Mouse (Mus musculus) thymus, adult 2 months (tissue): ENCODE results near the gene Rhox3h. TPM values are rescaled to one million over a fixed set of nuclear protein-coding genes. Genes with fewer than 3 reads are reported as not detected.
"Not testable (repeated sequence)": the region's sequence is repeated elsewhere in the genome, so short reads cannot be mapped to it uniquely, and the experiment has no call there.

ENCODE experiments used
- DNase-seq: peaks from one replicate; pipeline ENCODE4 v3.0.0; 2021
- H3K27ac ChIP-seq: fragments of 200-500 bp; 2 replicates; pipeline ENCODE4 v1.5.1; 2012; ENCODE audit warnings: low read length, control low read depth; ENCODE audit not compliant: control insufficient read depth, insufficient read depth
- H3K27me3 ChIP-seq: fragments of 200-500 bp; 2 replicates; pipeline ENCODE4 v1.6.1; 2012; ENCODE audit warnings: mild to moderate bottlenecking, low read length, moderate library complexity, mixed read lengths; ENCODE audit not compliant: control insufficient read depth, insufficient read depth
- H3K36me3 ChIP-seq: fragments of 200-500 bp; 2 replicates; pipeline ENCODE4 v1.6.1; 2012; ENCODE audit warnings: mild to moderate bottlenecking, low read length, moderate library complexity; ENCODE audit not compliant: control insufficient read depth, insufficient read depth
- H3K4me1 ChIP-seq: fragments of 200-500 bp; replicated peaks from 2 replicates; pipeline ENCODE4 v1.6.1; 2012; ENCODE audit warnings: low read length; ENCODE audit not compliant: control insufficient read depth, insufficient read depth
- H3K4me3 ChIP-seq: fragments of 200-500 bp; 2 replicates; pipeline ENCODE4 v1.5.1; 2012; ENCODE audit warnings: mild to moderate bottlenecking, low read length, control low read depth, moderate library complexity; ENCODE audit not compliant: control insufficient read depth, insufficient read depth
- CTCF ChIP-seq: fragments of 200-500 bp; IDR thresholded peaks from 2 replicates; pipeline ENCODE4 v1.5.1; 2012; ENCODE audit warnings: mild to moderate bottlenecking, control low read depth, low read length, moderate library complexity, borderline replicate concordance; ENCODE audit not compliant: control insufficient read depth, poor library complexity, insufficient read depth; ENCODE audit errors: extremely low read depth
- POLR2A ChIP-seq: fragments of 200-500 bp; IDR thresholded peaks from 2 replicates; pipeline ENCODE4 v1.6.1; 2012; ENCODE audit warnings: mild to moderate bottlenecking, low read length, control low read depth, moderate library complexity; ENCODE audit not compliant: control insufficient read depth, poor library complexity, insufficient read depth; ENCODE audit errors: extremely low read depth
- WGBS: fragments of 180-500 bp; shearing (Covaris S2); methylation state at CpG from one replicate; pipeline ENCODE4 v1.1.7; 2018; 5-methylcytosine and 5-hydroxymethylcytosine counted together
- polyA plus RNA-seq: library from polyadenylated mRNA; depleted of rRNA; stranded (reverse); fragments of >200 nt; gene quantifications from 2 replicates; pipeline ENCODE4 v1.2.3, GENCODE M21; 2012; rRNA removed

Gene Rhox3h
- not detected in 2 replicates for polyA plus RNA-seq

DNA sequence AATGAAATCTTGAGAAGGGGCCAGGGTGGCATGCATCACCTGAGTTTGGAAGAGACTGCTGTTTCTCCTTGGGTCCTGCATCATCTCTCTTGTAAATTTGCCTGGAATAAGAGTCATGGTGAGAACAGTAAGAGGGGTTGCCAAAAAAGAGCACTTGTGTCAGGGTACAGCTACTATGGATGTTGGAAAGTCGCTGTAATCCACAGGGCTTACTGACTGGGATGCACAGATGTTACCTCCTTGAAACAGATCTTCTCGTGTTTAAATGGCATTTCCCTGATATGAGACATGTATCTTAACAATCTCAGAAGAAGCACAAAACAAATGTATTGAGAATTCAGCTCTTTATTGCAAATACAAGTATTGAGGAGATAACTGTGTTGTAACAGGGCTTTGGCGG lies at the start of gene Rhox3h:
Rhox3h (minus strand) TSS at position 101 of the 400 bp plus-strand sequence.
- WGBS = 100% methylated on average over 1 of the region's 3 CpGs
- H3K4me1 ChIP-seq, DNase-seq, H3K27ac ChIP-seq, H3K36me3 ChIP-seq, H3K27me3 ChIP-seq, H3K4me3 ChIP-seq: not testable (repeated sequence)

DNA sequence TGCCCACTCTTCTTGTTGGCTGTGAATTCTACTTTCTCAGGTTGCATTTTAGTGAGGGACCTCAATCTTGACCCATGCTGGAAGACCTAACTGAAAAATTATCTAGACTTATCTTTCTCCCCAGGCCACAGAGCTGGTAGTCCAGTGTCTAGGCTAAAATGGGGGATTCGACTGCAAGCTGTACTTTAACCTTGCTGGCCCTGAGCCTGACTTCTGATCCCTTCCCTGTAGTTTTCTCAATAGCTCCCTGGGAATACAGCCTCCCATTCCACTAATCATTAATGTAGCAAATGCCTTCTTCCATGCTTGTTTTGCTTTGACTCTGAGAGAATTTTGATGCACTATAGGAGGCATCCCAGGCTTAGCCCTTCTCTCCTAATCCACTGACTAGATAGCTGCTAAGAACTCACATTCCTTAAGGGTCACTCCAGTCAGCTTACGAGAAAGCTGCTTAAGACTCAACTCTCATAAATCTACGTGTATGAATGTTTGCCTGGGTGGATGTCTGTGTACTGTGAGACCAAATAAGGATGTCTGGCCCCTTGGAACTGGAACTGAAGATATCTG lies 33.3 kb upstream of the Rhox3h start:
- no peaks in the 10 kb centered on the region for H3K27me3 ChIP-seq
- no peaks in the 10 kb centered on the region for H3K4me1 ChIP-seq
- no peak overlapping the region for H3K4me3 ChIP-seq
- TF ChIP-seq POLR2A (no peak), CTCF (no peak)
- DNase-seq = no peak
- H3K36me3 ChIP-seq = no peaks in the 10 kb centered on the region
- no peak overlapping the region for H3K27ac ChIP-seq
- 83% methylated on average over 3 of the region's 3 CpGs for WGBS

DNA sequence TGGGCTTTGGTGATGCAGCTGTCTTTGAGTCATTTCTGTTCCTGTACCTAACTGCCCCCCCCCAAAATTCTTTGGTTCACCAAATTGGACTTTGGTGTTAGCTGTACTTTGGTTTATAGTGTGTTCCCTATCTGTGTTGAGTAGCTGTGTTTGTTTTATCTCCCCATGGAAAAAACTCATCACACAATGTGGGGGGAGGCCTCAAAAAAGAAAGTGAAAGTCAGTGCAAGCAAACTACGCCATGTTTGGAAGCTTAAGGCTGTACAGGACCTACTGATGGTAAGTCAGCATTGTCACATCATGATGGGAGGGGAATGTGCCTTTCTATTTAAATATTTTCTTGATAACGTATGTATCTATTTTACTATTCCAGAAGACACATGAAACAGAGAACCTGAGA lies 23.7 kb upstream of the Rhox3h start:
- TF ChIP-seq POLR2A (no peak), CTCF (no peak)
- no peaks in the 10 kb centered on the region for H3K36me3 ChIP-seq
- no peak overlapping the region for H3K4me3 ChIP-seq
- H3K27ac ChIP-seq = no peak overlapping the region
- DNase-seq = no peak
- H3K4me1 ChIP-seq = no peaks in the 10 kb centered on the region
- WGBS = 89% methylated on average over 2 of the region's 2 CpGs
- H3K27me3 ChIP-seq = no peaks in the 10 kb centered on the region

DNA sequence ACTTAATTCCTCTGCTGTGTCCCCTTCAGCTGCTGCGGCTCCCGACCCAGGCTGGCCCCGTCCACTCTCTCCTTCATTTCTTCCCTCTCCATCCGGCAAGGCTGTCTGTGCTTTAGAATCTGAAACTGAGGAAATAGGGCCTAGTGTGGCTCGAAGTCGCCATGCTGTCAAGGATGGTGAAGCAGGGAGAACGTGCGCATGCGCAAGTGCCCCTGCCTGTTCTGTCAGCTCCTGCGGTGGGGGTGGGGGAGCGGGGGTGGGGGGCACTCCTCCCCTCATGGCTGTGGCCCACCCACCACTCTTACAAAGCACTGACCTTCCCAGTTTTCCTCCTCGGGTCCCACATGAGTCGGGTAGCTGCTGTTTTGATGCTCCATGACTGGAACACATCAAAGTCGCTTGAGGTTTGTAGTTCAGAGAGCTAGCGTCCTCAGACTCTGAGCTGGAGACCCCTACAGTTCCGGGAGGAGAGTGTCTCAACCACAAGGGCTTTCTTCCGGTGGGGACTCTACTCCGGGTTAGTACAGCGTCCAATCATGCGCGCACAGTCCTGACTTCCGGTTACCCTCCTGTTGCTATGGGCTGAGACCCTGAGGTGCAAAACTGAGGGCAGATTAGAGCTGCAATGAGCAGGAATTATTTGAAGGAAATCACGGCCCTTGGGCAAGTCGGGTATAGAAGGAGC lies 14.6 kb upstream of the Rhox3h start:
- TF ChIP-seq POLR2A = no peak
- no peak for TF ChIP-seq CTCF
- Histone ChIP-seq H3K4me3 (no peak overlapping the region), H3K27ac (no peak overlapping the region), H3K4me1 (no peaks in the 10 kb centered on the region), H3K27me3 (no peaks in the 10 kb centered on the region), H3K36me3 (no peaks in the 10 kb centered on the region)
- no peak for DNase-seq
- WGBS = 89% methylated on average over 24 of the region's 24 CpGs

DNA sequence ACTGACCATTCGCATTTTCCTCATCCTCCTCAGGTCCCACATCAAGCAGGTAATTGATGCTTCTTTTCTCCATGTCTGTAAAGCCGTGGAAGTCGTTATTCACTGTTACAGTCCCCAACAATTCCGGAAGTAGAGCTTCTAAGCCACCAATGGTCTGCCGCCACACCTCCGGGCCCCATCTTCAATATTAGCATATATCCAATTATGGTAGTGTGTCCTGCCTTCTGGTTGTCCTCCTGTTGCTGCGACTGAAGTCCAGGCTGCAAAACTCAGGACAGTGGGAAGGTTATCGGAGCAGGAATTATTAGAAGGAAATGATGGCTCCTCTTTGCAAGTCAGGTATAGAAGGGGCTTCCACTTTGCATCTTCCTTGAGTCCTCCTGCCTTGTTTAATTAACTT lies 4.6 kb upstream of the Rhox3h start, which contains the start of gene Rhox2h:
Rhox2h (minus strand) TSS at position 101 of the 400 bp plus-strand sequence.
- WGBS = 91% methylated on average over 8 of the region's 8 CpGs
- not testable (repeated sequence) for H3K4me3 ChIP-seq, H3K36me3 ChIP-seq, H3K4me1 ChIP-seq, H3K27ac ChIP-seq, DNase-seq, H3K27me3 ChIP-seq

DNA sequence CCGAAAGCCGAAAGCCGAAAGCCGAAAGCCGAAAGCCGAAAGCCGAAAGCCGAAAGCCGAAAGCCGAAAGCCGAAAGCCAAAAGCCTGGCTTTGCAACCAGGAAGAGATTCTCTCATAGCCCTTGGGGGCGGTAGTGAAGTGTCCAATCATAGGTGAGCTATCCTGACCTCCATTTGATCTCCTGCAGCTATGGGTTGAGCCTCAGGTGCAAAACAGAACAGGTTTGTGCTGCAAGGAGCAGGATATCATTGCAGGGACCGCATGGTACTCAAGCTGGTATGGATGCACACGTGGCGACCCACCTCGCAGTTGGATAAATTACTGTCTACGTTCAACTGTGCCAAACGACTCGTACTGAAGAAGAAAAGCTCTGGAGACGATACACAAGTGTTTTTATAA lies 17.3 kb downstream of the Rhox3h start, which contains the start of gene Rhox4g:
Rhox4g (minus strand) TSS at position 101 of the 400 bp plus-strand sequence.
- not testable (repeated sequence) for H3K36me3 ChIP-seq, H3K27ac ChIP-seq, DNase-seq, H3K27me3 ChIP-seq, H3K4me1 ChIP-seq, H3K4me3 ChIP-seq
- WGBS = 94% methylated on average over 18 of the region's 20 CpGs

DNA sequence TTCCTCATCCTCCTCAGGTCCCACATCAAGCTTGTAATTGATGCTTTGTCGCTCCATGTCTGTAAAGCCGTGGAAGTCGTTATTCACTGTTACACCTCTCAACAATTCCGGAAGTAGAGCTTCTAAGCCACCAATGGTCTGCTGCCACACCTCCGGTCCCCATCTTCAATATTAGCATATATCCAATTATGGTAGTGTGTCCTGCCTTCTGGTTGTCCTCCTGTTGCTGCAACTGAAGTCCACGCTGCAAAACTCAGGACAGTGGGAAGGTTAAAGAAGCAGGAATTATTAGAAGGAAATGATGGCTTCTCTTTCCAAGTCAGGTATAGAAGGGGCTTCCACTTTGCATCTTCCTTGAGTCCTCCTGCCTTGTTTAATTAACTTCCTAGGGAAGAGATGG lies 25.2 kb downstream of the Rhox3h start, which contains the start of gene Rhox2g:
Rhox2g (minus strand) TSS at position 101 of the 400 bp plus-strand sequence.
- WGBS = 94% methylated on average over 6 of the region's 6 CpGs
- DNase-seq, H3K4me3 ChIP-seq, H3K36me3 ChIP-seq, H3K27me3 ChIP-seq, H3K4me1 ChIP-seq, H3K27ac ChIP-seq: not testable (repeated sequence)

DNA sequence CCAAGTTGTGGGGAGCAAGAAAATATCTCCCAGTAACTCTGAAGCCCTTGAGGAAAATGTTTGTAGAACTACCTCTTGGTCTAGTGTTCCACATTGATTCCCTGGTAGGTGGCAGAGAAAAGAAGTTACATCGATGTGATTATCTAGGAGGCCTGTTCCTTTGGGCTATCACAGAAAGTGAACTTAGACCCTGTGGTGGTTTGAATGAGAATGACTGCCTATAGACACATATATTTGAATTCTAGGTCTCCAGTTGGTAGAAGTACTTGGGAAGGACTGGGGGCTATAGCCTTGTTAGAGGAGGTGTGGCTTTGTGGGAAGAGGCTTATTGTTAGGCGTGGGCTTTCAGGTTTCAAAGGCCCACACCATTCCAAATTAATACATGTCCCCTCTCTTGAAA lies 40.1 kb downstream of the Rhox3h start, which contains the start of gene Rhox3g:
Rhox3g (minus strand) TSS at position 101 of the 400 bp plus-strand sequence.
- not testable (repeated sequence) for H3K4me3 ChIP-seq, H3K4me1 ChIP-seq, H3K27ac ChIP-seq, H3K27me3 ChIP-seq, DNase-seq, H3K36me3 ChIP-seq
- 93% methylated on average over 2 of the region's 2 CpGs for WGBS

Other genes with a start within 250 kb of the Rhox3h start
- gene Rhox4b, start 236.3 kb downstream of the Rhox3h start, polyA plus RNA-seq = 0.48 and 0.54 TPM in 2 replicates
- gene Rhox2c, start 215.1 kb downstream of the Rhox3h start, polyA plus RNA-seq = not detected in 2 replicates
- not detected in 2 replicates for gene Rhox3c, start 210.2 kb downstream of the Rhox3h start, polyA plus RNA-seq
- not detected in 2 replicates for gene Rhox4c, start 188.4 kb downstream of the Rhox3h start, polyA plus RNA-seq
- not detected in 2 replicates for gene Rhox2d, start 175.3 kb downstream of the Rhox3h start, polyA plus RNA-seq
- gene Rhox4d, start 154.4 kb downstream of the Rhox3h start, polyA plus RNA-seq = not detected in 2 replicates
- gene Rhox2e, start 138.3 kb downstream of the Rhox3h start, polyA plus RNA-seq = not detected in 2 replicates
- not detected in 2 replicates for gene Rhox3e, start 126.7 kb downstream of the Rhox3h start, polyA plus RNA-seq
- gene Rhox4e, start 111.4 kb downstream of the Rhox3h start, polyA plus RNA-seq = not detected in 2 replicates
- not detected in 2 replicates for gene Rhox2f, start 97.4 kb downstream of the Rhox3h start, polyA plus RNA-seq
- gene Rhox3f, start 87.8 kb downstream of the Rhox3h start, polyA plus RNA-seq = not detected in 2 replicates
- gene Rhox4f, start 61.1 kb downstream of the Rhox3h start, polyA plus RNA-seq = not detected in 2 replicates
- gene Rhox3g, start 40.2 kb downstream of the Rhox3h start, polyA plus RNA-seq = not detected in 2 replicates
- not detected in 2 replicates for gene Rhox2g, start 25.3 kb downstream of the Rhox3h start, polyA plus RNA-seq
- gene Rhox4g, start 17.4 kb downstream of the Rhox3h start, polyA plus RNA-seq = not detected in 2 replicates
- gene Rhox2h, start 4.5 kb upstream of the Rhox3h start, polyA plus RNA-seq = not detected in 2 replicates
- not detected in 2 replicates for gene Rhox5, start 136.1 kb upstream of the Rhox3h start, polyA plus RNA-seq
- 0.13 TPM in 1 of 2 replicates, not detected in the other for gene Rhox6, start 158.1 kb upstream of the Rhox3h start, polyA plus RNA-seq
- not detected in 2 replicates for gene Rhox7a, start 162.9 kb upstream of the Rhox3h start, polyA plus RNA-seq
- not detected in 2 replicates for gene Rhox8, start 210.2 kb upstream of the Rhox3h start, polyA plus RNA-seq
- not detected in 2 replicates for gene Rhox7b, start 228.5 kb upstream of the Rhox3h start, polyA plus RNA-seq
- gene Rhox9, start 233.0 kb upstream of the Rhox3h start, polyA plus RNA-seq = not detected in 2 replicates